Mouse (Mus musculus): ENCODE data around the gene Tbc1d10b.
"Not testable (repeated sequence)": the region's sequence is repeated elsewhere in the genome, so short reads cannot be mapped to it uniquely, and the experiment has no call there.

Gene Tbc1d10b

DNA sequence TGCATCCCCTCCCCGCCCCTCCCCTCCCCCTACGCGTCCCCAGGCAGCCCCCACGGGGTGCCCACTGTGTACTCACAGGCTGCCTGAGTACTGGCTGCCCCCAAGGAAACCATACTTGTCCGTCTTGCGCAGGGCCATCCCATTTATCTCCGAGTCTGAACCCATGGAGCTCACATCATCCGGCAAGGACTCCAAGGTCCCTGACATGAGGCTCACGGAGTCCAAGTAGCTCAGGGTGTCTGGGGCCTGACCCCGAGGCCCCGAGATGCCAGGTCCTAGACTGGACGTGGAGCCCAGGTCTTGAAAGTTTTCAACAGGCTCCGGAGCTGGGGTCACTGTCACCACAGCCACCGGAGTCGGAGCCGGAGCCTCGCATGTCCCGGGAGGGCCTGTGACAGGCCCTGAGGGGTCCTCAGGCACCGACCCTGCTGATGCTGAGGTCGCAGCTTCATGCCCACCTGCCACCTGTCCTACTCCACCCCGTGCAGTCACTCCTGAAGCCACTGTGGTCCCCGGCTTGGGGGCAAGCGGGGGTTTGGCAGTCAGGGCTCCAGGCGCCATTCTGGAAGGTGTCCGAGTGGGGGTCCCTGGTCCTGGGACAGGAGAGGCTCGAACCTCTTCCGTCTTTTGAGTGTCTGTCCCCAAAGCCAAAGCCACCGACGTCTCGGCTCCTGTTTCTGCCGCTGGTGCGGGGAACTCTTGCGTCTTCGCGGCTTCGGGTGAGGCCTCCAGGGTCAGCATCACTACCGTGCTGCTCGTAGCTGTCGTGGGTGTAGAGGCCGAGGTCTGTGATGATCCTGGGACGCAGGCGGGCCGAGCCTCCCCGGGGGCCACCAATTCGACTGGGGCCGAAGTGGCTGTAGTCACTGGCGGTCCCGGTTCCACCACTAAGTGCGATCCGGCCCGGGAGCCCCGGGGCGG, 634 bp downstream of the Tbc1d10b start:
- DNase-seq (ENCODE audit: low spot score in 2 of 2): peak in 1 of 2 experiments; percentile 57

DNA sequence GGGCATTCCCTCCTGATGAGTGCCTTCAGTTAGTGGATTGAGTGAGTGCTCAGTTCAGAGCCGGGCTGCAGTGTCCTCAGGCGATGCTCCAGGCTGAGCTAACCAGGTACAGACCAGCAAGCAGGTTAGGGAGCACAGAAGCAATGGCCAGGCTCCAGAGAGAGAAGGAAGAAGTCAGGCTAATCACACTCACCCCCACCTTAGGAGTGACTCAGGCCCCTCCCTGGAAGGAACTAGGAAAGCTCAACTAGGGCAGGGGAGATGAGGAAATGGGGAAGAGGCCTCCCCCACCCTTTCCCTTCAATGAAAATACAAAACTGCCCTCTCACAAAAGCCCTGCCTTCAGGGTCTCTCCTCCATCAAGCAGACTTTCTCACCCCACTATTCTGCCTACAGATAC, 1.7 kb downstream of the Tbc1d10b start:
- no peak for DNase-seq (ENCODE audit: low spot score in 2 of 2)

DNA sequence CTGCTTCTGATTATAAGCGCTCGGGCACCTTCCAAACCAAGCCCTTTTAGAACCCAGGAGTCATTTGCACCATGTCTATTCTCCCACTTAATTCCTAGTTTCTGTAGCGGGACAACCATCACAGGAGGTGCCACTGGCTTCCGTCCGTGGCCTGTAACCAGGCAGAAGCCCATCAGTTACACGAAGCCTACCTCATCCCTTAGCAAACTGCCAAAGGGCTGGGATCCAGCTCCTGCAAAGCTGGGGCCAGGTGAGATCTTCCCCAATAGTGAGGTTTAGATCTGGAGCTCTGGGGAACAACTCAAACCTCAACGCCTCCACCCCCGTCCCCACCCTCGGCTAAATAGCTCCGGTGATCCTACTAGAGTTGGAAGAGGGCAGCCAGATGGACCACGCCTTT, 11.8 kb downstream of the Tbc1d10b start:
- no peak for DNase-seq (ENCODE audit: low spot score in 2 of 2)

DNA sequence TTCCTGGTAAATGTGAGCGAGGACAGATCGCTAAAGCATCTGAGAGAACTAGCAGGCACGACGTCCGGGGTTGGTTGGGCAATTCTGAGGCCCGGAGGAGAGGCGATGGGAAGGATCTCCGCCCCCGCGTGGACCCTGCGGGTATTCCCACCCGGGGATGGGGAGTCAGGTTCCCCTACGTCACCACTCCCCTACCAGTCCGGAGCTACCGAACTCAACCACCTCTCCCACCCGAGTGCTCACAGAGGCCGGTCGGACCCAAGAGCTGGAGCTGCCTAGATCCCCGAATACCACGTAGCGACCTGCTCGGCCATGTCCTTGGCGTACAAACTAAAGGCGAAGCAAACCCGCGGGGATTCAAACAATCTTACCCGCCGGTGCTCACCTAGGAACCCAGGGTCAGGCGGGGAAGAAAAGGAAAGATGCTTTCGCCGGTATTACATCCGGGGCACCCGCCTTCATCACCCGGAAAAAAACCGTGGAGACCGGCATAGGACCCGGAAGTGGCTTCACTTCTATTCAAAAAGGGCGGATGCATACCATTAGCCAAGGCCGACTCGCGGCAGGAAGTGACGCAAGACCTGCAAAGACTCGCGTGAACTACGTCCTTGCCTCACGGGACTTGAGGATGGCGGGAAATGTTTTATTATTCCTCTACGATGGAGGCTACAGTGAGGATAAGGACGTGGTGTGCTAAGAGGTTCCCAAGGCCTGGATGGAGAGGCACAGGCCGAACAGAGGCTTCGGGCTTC, 12.5 kb downstream of the Tbc1d10b start, which contains the start of gene Cd2bp2:
Gene Cd2bp2 (minus strand): TSS at position 507 of the 752 bp plus-strand sequence.
- DNase-seq (ENCODE audit: low spot score in 2 of 2): peak; percentile 81 to 94

DNA sequence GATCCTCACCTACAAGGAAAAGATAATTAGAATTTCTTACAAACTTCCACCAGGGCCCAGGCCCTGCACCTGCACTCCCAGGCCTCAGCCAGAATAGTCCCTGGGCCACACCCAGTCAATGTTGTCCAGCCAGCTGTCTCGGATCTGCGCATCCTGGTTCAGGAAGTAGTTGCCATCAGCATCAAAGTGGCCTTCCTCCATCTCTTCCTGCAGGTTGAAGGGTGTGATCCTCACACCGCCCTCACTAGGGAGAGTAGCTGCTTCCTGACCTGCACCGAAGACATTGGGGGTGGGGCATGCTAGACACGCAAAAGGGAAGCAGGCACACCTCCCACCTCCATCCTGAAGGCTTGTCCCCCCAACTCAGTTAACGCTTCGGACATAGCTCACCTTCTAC, 13.6 kb downstream of the Tbc1d10b start:
- no peak for DNase-seq (ENCODE audit: low spot score in 2 of 2)

DNA sequence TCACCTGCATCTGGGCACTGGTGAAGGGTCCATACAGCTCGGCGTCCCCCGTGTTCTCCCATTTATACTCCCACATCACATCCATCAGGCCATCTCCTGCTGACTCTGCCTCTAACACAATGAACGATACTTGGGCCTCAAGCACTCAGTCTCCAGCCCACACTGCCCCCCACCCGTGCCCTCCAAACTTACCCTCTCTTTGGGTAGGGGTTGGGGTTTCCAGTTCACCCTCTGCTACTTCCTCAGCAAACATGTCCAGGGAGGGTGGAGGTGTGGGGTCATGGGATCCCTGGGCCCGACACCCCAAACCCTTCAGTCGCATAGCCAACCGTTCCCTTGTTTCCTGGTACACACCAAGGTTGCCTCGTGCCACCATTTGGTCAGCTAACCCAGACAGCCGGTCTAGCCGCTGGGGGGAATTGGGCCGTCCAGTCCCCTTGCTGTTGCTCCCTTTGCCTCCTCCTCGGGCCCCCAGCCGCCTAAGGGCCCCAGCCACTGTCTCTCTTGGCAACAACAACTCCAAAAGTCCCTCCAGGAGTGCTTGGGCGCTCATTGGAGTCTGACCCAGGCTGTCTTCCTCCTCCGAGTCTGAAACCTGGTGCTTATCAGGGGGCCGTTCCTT, 14.1 kb downstream of the Tbc1d10b start:
- DNase-seq (ENCODE audit: low spot score in 2 of 2): no peak

DNA sequence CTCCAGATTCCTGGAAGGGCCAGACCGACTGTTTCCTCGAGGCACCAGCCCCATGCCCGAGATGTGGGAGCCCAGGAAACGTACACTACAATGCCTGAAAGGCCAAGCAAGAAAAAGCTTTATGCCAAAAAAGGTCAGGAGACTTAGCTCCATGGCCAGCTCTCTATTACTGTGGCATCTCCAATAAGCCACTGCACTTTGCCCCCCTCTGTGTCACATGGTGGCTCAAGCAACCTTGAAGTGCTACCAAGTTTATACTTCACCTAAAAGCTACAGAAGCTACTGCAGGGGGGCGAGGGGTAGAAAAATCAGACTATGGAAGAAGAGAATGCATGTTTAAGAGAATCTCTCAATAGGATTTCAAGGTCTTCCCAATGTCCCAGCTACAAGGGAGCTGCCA, 15.3 kb downstream of the Tbc1d10b start:
- DNase-seq (ENCODE audit: low spot score in 2 of 2): no peak

DNA sequence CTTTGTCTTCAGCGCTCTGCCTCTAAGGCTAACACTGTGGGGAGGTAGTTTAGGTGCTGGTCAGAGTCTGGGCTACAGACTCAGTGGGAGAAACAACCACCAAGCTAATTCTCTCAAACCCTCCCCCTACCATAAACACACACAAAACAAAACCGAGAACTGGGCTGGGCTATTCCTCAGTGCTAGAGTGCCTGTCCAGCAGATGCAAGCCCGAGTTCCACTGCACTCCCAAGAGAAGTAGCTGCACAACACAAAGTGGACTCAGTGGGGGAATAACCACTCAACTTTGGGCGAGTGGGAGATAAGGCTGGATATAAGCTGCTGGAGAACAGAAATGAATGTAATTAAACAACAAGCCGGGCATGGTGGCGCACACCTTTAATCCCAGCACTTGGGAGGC, 17.6 kb downstream of the Tbc1d10b start:
- no peak for DNase-seq (ENCODE audit: low spot score in 2 of 2)

DNA sequence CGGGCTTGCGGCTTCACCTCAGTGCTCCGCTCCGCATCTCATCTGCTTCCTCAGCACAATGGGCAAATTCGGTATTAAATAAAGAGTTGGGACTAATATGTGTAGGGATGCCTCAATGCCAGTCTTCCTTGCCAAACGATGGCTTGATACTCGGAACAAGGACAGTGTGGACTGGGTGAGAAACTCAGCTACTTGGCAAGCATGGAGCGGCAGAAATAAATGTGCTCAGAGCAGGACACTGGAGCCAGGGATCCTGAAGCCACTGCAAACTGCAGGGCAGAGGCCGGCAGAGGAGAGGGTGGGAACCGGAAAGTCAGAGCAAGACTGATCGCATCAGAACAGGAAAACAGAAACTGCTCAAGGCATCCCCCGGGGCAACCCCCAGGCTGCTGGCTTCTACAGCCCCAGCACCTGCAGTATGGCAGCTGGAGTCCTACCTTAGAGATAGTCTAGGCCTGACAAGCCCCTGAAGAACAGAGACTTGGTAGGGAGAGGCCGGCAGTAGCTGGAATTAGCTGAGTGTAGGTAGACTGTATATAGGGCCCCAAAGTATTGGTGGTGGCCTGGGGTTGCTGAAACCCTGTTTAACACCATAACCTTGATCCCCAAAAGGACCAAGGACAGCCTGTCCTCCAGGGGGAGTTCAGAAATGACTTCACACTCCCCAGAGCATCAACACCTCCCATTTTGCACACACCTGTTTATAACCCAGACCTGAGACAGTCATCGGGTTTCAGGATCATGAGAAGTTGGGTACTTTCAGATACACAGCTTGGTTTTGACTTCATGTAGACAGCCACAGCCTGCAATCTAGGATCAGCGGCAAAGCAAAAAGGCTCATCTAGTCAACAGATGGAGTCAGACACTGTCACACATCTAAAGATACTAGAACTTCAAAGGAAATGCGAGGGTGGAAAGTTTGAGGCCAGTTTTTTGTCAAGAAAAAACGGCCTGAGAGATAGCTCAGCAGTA, 19.7 kb downstream of the Tbc1d10b start:
- no peak for DNase-seq (ENCODE audit: low spot score in 2 of 2)

DNA sequence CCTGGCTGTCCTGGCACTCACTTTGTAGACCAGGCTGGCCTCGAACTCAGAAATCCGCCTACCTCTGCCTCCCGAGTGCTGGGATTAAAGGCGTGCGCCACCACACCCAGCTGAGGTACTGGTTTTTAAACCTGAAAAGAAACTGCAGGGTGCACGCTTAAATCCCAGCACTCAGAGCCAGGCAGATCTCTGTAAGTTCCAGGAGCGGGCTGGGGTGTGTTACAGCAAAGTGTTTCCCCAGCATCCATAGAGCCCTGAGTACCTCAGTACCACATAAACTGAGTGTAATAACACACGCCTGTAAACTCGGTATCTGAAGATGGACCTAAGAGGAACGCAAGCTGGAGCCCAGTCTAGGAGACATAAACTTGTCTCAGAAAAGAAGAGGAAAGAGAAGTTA, 20.9 kb downstream of the Tbc1d10b start:
- no peak for DNase-seq (ENCODE audit: low spot score in 2 of 2)

DNA sequence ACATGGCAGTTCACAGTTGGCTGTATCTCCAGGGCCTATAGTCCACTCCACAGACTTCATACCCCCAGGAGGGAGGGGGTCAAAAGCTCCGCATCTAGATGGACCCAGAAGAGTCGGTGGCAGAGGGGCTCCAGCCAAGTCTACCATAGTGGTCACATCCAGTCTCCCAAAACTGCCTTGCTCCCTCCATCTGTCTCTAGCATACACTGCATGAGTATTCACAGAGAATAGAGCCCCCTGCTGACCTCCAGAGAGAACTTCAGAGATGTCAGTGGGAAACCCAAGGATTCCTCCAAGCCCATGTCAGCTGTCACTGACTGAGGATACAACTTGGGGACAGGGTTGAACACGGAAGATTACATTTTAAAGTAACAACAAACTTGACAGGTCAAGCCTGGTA, 22.7 kb downstream of the Tbc1d10b start:
- DNase-seq (ENCODE audit: low spot score in 2 of 2): no peak

DNA sequence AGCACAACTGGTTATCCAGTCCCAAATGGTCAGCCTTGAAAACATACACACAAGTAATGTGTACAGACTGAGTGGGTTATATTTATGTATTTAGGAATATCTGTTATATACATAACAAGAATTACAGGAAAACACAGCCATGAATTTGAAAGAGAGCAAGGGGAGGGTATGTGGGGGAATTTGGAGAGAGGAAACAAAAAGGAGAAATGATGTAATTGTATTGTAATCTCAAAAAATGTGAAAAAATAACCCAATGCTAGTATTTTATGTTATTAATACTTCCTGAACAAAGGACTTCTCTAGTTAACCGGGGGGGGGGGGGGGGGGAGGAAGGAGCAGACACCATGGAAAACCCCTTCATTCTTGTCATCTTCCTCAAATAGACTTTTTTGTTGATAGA, 23.5 kb downstream of the Tbc1d10b start:
- no peak for DNase-seq (ENCODE audit: low spot score in 2 of 2)

DNA sequence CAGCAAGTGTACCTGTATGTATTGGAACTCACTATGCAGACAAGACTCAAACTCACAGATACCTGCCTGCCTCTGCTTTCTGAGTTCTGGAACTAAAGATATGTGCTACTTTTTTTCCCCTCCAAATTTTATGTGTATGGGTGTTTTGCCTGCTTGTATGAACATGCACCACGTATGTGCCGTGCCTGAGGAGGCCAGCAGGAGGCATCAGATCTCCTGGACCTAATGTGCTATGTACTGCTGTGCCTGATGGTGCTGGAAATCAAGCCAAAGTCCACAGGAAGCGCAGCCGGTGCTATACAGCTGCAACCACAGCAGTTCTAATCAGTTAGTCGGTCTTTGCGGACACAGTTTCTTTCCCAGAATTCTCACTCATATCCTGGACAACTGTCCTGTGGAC, 24.4 kb downstream of the Tbc1d10b start:
- no peak for DNase-seq (ENCODE audit: low spot score in 2 of 2)

DNA sequence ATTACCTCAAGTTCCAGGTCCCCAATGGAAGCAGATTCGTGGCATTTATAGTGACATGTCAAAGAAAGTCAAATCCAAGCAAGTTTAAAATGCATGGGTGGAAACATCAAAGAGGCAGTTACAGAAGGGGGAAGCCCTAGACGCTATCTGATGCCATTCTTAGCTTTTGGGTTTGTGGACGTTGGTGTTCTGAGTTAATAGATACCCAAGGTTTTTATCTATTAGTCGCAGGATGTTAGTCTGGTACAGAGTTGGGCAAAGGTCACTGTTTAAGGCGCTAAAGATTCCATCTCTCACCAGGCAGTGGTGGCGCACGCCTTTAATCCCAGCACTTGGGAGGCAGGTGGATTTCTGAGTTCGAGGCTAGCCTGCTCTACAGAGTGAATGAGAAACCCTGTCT, 24.9 kb downstream of the Tbc1d10b start:
- no peak for DNase-seq (ENCODE audit: low spot score in 2 of 2)

DNA sequence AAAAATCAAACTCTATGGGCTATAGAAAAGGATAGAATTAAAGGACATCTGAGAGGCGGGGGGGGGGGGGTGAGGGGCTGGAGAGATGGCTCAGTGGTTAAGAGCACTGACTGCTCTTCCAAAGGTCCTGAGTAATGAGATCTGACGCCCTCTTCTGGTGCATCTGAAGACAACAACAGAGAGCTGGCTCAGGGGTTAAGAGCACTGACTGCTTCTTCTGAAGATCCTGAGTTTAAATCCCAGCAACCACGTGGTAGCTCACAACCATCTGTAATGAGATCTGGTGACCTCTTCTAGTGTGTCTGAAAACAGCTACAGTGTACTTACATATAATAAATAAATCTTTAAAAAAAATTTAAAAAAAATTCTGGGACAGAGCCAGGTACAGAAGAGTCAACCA, 26.5 kb downstream of the Tbc1d10b start:
- not testable (repeated sequence) for DNase-seq (ENCODE audit: low spot score in 2 of 2)

DNA sequence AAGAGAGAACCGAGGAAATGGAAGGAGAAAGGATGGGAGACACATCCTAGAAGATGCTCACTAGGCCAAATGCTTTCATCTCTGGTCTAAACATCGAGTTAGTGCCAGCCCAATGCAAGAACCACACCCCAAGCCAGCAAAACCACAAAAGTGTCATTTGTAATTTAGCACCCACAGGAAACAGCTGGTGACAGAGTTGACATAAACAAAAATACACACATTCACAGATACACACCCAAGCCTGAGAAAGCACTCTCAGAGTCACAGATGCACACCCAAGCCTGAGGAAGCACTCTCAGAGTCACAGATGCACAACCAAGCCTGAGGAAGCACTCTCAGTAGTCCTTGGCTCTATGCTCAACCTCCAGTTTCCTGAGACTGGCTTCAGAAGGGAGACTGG, 27.5 kb downstream of the Tbc1d10b start:
- no peak for DNase-seq (ENCODE audit: low spot score in 2 of 2)

DNA sequence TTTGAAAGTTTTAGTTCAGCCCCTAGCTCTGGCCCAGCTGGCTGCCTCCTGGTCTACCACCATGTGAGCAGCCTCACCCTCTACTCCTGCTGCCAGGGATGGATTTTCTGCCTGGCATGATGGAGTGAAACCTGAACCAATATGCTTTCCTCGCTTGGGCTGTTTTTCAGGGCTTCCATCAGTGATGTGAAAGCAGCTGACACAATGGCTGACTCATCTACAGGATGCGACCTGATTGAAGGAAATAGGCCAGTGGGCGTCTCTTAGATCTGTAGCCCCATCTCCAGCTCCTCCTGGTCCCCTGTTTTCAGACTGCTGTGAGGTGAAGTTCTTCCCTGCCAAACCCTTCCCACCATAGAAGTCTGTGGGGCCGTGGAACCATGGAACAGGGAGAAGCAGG, 31.3 kb downstream of the Tbc1d10b start:
- no peak for DNase-seq (ENCODE audit: low spot score in 2 of 2)

DNA sequence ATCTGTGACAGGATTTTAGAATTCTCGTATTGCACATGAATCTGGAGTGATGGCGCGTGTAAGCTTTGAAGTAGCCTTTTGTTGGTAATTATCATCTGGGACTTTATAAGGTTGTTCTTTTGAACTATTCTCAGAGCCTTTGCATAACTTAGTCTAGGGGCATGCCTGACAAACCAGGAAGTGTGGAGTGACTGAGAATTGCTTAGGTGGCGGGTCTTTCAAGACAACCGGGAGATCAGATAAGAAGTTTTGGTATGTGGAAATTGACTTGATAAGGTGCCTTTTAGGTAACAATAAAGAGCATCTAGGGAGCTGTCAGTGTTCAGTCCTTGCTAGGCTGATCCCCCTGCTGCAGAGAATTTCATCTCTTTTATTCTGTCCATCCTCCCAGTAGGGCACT, 41.8 kb downstream of the Tbc1d10b start:
- no peak for DNase-seq (ENCODE audit: low spot score in 2 of 2)

DNA sequence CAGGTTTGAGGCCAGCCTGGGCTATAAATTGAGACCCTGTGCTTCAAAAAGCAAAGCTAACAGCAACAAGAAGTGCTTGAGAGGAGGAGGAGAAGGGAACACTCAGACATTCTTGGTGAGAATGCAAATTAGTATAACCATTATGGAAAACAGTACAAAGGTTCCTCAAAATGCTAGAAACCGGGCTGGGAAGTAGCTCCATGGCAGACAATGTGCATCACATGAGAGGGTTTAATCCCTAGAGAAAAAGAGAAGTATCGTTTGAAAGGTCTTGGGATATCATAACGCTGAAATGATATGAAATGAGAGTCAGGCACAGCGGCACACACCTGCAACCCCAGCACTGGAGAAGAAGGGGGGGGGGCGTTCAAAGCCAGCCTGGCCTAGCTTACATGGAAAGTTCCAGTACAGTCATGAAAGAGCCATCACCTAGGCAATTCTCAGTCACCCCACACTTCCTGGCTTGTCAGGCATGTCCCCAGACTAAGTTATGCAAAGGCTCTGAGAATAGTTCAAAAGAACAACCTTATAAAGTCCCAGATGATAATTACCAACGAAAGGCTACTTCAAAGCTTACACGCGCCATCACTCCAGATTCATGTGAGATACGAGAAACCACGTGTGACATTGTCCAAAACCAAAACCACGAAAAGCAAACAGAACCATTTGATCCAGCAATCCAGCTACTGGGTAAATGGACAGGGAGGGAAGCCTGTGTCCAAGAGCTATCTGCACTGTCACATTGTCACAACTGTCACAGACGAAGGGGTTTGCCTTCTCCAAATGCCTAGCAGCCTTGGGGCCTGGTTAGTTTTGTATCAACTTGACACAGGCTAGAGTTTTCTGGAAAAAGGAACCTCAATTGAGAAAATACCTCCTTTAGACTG, 42.4 kb downstream of the Tbc1d10b start:
- DNase-seq (ENCODE audit: low spot score in 2 of 2): no peak

DNA sequence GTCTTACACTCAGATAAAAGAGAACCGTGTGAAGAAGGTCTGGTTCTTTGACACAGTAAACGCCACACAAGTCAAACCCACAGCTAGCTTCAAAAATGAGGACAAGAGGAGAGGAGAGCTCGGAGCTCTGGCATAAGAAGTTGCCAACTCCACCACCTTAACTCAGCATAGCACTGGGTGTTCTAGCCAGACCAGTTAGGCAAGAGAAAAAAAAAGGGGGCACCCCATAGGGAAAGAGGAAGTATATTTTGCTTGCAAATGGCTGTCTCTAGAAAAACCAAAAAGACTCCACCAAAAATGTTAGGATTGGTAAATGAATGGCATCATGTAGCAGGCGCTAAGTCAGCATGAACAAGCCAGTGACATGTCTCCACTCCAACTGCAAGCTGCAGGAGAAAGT, 44.3 kb downstream of the Tbc1d10b start:
- DNase-seq (ENCODE audit: low spot score in 2 of 2): no peak
